Mouse (Mus musculus): ENCODE results near the gene Ptgs1. TPM values are rescaled to one million over a fixed set of nuclear protein-coding genes. Genes with fewer than 3 reads are reported as not detected.

The Ptgs1 gene
- polyA plus RNA-seq, 1 experiment from 2014 or later, result 36.2 TPM

GRCm38 (mm10) chr2:36256931-36257330, 26.7 kb downstream of the Ptgs1 start:
- no peak overlapping the region for H3K9ac ChIP-seq (ENCODE audit: low read length)
- H3K27ac ChIP-seq (replicated peaks), result no peak overlapping the region
- H3K4me1 ChIP-seq (replicated peaks; ENCODE audit: control insufficient read depth, insufficient read depth), result no peaks in the 10 kb centered on the region
- H3K4me2 ChIP-seq (replicated peaks; ENCODE audit: low read depth), result no peak overlapping the region
- H3K27me3 ChIP-seq (ENCODE audit: control insufficient read depth, insufficient read depth, low read length), result no peaks in the 10 kb centered on the region
- H3K4me3 ChIP-seq (ENCODE audit: low read depth, low read length), result no peak overlapping the region
- H3K36me3 ChIP-seq (ENCODE audit: control insufficient read depth, insufficient read depth, low read length), result no peaks in the 10 kb centered on the region
- no peak for DNase-seq (ENCODE audit: low spot score)
- no peak for ATAC-seq (ENCODE audit: low FRiP score, low TSS enrichment)
- H3K9me3 ChIP-seq (ENCODE audit: control insufficient read depth, low read length), result no peaks in the 10 kb centered on the region
- TF ChIP-seq CTCF (IDR thresholded peaks at IDR 0.05; ENCODE audit: low read depth) (no peak), EP300 (optimal IDR thresholded peaks at IDR 0.05) (no peak)

GRCm38 (mm10) chr2:36259382-36259781, 29.2 kb downstream of the Ptgs1 start:
- H3K4me2 ChIP-seq (replicated peaks; ENCODE audit: low read depth), result no peak overlapping the region
- H3K9me3 ChIP-seq (ENCODE audit: control insufficient read depth, low read length), result no peaks in the 10 kb centered on the region
- TF ChIP-seq CTCF (IDR thresholded peaks at IDR 0.05; ENCODE audit: low read depth) (no peak), EP300 (optimal IDR thresholded peaks at IDR 0.05) (no peak)
- ATAC-seq (ENCODE audit: low FRiP score, low TSS enrichment) (peak; percentile 86), DNase-seq (ENCODE audit: low spot score) (no peak)
- H3K4me3 ChIP-seq (ENCODE audit: low read depth, low read length), result no peak overlapping the region
- H3K36me3 ChIP-seq (ENCODE audit: control insufficient read depth, insufficient read depth, low read length), result no peaks in the 10 kb centered on the region
- H3K9ac ChIP-seq (ENCODE audit: low read length), result no peak overlapping the region
- no peaks in the 10 kb centered on the region for H3K27me3 ChIP-seq (ENCODE audit: control insufficient read depth, insufficient read depth, low read length)
- no peak overlapping the region for H3K27ac ChIP-seq (replicated peaks)
- H3K4me1 ChIP-seq (replicated peaks; ENCODE audit: control insufficient read depth, insufficient read depth), result no peaks in the 10 kb centered on the region
- WGBS, result 61% methylated on average over 4 of the region's 4 CpGs

DNA sequence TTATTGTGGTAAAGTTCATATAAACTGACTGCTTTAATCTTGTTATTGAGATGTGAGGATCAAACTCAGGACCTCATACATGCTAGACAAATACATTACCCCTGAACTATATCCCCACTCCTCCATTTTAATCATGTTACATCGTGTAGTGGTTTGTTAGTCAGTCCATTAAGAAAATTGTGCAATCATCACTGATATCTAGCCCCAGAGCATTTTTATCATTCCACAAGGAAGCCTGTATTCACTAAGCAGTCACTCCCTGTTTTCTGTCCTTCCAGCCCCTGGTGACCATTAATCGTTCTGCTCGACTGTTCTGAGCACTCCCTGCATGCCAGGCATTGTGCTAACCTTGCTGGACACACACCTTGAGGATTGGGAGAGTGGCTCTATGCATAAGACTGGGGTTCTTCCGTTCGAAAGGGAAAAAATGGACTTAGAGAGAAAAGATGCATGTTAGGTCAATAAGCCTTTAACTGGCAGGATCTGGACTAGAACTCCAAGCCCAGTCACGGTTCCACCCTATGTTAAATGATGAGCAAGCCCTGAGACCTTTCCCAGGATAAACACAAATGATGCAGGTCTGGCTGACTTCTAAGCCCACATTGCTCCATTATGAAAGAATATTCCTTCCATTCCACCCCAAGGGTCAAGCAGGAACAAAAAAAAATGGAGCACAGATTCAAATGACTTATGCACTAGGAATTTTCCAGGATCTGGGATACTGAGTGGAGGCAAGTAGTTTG, 29.7 kb downstream of the Ptgs1 start:
- no peaks in the 10 kb centered on the region for H3K9me3 ChIP-seq (ENCODE audit: control insufficient read depth, low read length)
- no peaks in the 10 kb centered on the region for H3K36me3 ChIP-seq (ENCODE audit: control insufficient read depth, insufficient read depth, low read length)
- no peaks in the 10 kb centered on the region for H3K4me1 ChIP-seq (replicated peaks; ENCODE audit: control insufficient read depth, insufficient read depth)
- TF ChIP-seq CTCF (IDR thresholded peaks at IDR 0.05; ENCODE audit: low read depth) (no peak), EP300 (optimal IDR thresholded peaks at IDR 0.05) (no peak)
- DNase-seq (ENCODE audit: low spot score), result no peak
- no peak overlapping the region for H3K4me2 ChIP-seq (replicated peaks; ENCODE audit: low read depth)
- H3K27ac ChIP-seq (replicated peaks), result no peak overlapping the region
- 55% methylated on average over 6 of the region's 6 CpGs for WGBS
- ATAC-seq (ENCODE audit: low FRiP score, low TSS enrichment), result no peak
- H3K27me3 ChIP-seq (ENCODE audit: control insufficient read depth, insufficient read depth, low read length), result no peaks in the 10 kb centered on the region
- H3K9ac ChIP-seq (ENCODE audit: low read length), result no peak overlapping the region
- H3K4me3 ChIP-seq (ENCODE audit: low read depth, low read length), result no peak overlapping the region

GRCm38 (mm10) chr2:36262025-36262424, 31.8 kb downstream of the Ptgs1 start:
- 26% methylated on average over 4 of the region's 4 CpGs for WGBS
- Histone ChIP-seq H3K27ac (replicated peaks) (no peak overlapping the region), H3K4me1 (replicated peaks; ENCODE audit: control insufficient read depth, insufficient read depth) (no peaks in the 10 kb centered on the region), H3K27me3 (ENCODE audit: control insufficient read depth, insufficient read depth, low read length) (no peaks in the 10 kb centered on the region), H3K9me3 (ENCODE audit: control insufficient read depth, low read length) (no peaks in the 10 kb centered on the region), H3K4me2 (replicated peaks; ENCODE audit: low read depth) (no peak overlapping the region), H3K9ac (ENCODE audit: low read length) (no peak overlapping the region), H3K36me3 (ENCODE audit: control insufficient read depth, insufficient read depth, low read length) (no peaks in the 10 kb centered on the region), H3K4me3 (ENCODE audit: low read depth, low read length) (no peak overlapping the region)
- ATAC-seq (ENCODE audit: low FRiP score, low TSS enrichment), result no peak
- no peak for DNase-seq (ENCODE audit: low spot score)
- TF ChIP-seq EP300 (optimal IDR thresholded peaks at IDR 0.05) (no peak), CTCF (IDR thresholded peaks at IDR 0.05; ENCODE audit: low read depth) (no peak)

DNA sequence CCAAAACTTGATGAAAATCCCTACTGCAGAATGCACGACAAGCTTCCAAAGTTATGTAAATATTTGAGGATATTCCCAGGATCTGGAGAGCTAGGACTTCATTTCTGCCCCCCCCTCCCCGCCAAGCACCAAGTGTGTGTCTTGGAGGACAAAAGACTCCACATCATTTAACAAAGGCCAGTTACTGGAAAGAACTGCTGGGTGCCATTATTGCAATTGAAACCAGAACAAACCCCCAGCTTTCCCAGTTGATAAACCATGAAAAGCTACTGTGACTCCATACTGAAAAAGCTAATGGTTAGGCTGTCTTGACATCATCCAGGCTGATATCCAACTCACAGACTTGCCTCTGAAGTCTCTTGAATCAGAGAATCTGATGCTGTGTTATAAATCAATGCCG, 39.2 kb downstream of the Ptgs1 start:
- no peaks in the 10 kb centered on the region for H3K4me1 ChIP-seq (replicated peaks; ENCODE audit: control insufficient read depth, insufficient read depth)
- no peak overlapping the region for H3K4me2 ChIP-seq (replicated peaks; ENCODE audit: low read depth)
- DNase-seq (ENCODE audit: low spot score) (no peak), ATAC-seq (ENCODE audit: low FRiP score, low TSS enrichment) (no peak)
- TF ChIP-seq EP300 (optimal IDR thresholded peaks at IDR 0.05) (no peak), CTCF (IDR thresholded peaks at IDR 0.05; ENCODE audit: low read depth) (no peak)
- H3K9me3 ChIP-seq (ENCODE audit: control insufficient read depth, low read length), result no peaks in the 10 kb centered on the region
- no peak overlapping the region for H3K9ac ChIP-seq (ENCODE audit: low read length)
- 38% methylated on average over 3 of the region's 3 CpGs for WGBS
- H3K27ac ChIP-seq (replicated peaks), result no peak overlapping the region
- no peaks in the 10 kb centered on the region for H3K27me3 ChIP-seq (ENCODE audit: control insufficient read depth, insufficient read depth, low read length)
- no peaks in the 10 kb centered on the region for H3K36me3 ChIP-seq (ENCODE audit: control insufficient read depth, insufficient read depth, low read length)
- H3K4me3 ChIP-seq (ENCODE audit: low read depth, low read length), result no peak overlapping the region

DNA sequence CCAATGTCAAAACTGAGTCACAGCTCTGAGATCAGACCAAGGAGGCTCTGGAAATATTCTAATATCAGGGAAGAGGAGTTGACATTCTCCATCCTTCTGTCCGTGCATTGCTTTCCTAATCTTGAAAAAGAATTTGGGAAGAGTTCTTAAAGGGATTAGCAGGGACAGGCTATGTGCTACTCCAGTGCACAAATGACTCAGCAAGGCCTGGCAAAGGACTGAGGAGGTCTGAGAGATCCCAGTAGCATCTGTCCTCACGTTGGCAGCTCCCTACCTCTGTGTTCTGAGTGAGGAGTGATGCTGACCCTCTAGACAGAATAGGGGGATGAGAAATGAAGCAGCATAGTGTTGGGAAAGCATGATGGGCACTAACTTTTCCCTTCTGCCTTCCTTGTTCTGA, 40.0 kb downstream of the Ptgs1 start:
- ATAC-seq (ENCODE audit: low FRiP score, low TSS enrichment) (no peak), DNase-seq (ENCODE audit: low spot score) (no peak)
- H3K27me3 ChIP-seq (ENCODE audit: control insufficient read depth, insufficient read depth, low read length), result no peaks in the 10 kb centered on the region
- H3K4me2 ChIP-seq (replicated peaks; ENCODE audit: low read depth), result no peak overlapping the region
- H3K4me3 ChIP-seq (ENCODE audit: low read depth, low read length), result no peak overlapping the region
- no peak for TF ChIP-seq EP300 (optimal IDR thresholded peaks at IDR 0.05)
- no peak for TF ChIP-seq CTCF (IDR thresholded peaks at IDR 0.05; ENCODE audit: low read depth)
- H3K27ac ChIP-seq (replicated peaks), result no peak overlapping the region
- no peaks in the 10 kb centered on the region for H3K9me3 ChIP-seq (ENCODE audit: control insufficient read depth, low read length)
- H3K9ac ChIP-seq (ENCODE audit: low read length), result no peak overlapping the region
- 40% methylated on average over 2 of the region's 2 CpGs for WGBS
- no peaks in the 10 kb centered on the region for H3K4me1 ChIP-seq (replicated peaks; ENCODE audit: control insufficient read depth, insufficient read depth)
- H3K36me3 ChIP-seq (ENCODE audit: control insufficient read depth, insufficient read depth, low read length), result no peaks in the 10 kb centered on the region

All from stomach, postnatal 0 days (tissue).